In the genomic region with DNA sequence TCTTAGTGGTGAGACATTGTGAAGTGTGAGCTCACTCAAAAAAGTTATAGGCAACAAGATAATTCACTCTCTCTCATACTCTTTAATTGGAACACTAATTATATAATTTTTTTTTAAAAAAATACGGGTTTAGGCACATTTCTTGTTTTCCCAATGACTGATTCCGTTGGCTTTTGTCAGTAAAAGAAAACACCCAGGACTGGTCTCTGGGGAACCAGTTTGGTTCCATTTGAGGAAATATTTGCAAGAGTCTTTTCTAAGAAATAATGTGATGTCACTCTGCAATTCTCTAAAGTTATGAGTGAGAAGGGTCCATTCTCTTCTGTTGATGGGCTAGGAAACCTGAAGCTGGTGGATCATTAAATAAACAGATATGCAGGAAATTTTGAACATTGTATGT, we compare ENCODE assay signal across 21 mouse cellular contexts.
"Had no signal": no experiment of that assay in that cellular context is flagged by ENCODE, and none has a peak within 500 bp of the region (broad histone marks: within the 10 kb centered on the region; RNA-seq: fewer than 3 reads in every experiment).

No protein-coding gene starts in this region.

- H3K27ac ChIP-seq: heart, embryonic 10.5 days; hindbrain, embryonic 10.5 days; hindbrain, embryonic 12.5 days; hindbrain, embryonic 14.5 days; intestine, embryonic 15.5 days; layer of hippocampus, adult 2 months; left cerebral cortex, adult 2 months; limb, embryonic 13.5 days; limb, embryonic 15.5 days; liver, embryonic 12.5 days; liver, embryonic 14.5 days had no signal

- H3K9me3 ChIP-seq: heart, embryonic 10.5 days; heart, embryonic 12.5 days; hindbrain, embryonic 10.5 days; hindbrain, embryonic 12.5 days; intestine, embryonic 15.5 days; limb, embryonic 13.5 days; limb, embryonic 15.5 days; liver, embryonic 12.5 days had no signal

- H3K36me3 ChIP-seq: heart, embryonic 10.5 days; hindbrain, embryonic 10.5 days; hindbrain, embryonic 12.5 days; intestine, embryonic 15.5 days; limb, embryonic 15.5 days; liver, embryonic 12.5 days had no signal

- H3K4me3 ChIP-seq: heart, embryonic 10.5 days; heart, embryonic 12.5 days; hindbrain, embryonic 10.5 days; hindbrain, embryonic 12.5 days; intestine, embryonic 15.5 days; layer of hippocampus, adult 2 months; left cerebral cortex, adult 2 months; limb, embryonic 13.5 days; limb, embryonic 15.5 days; liver, embryonic 12.5 days had no signal

- H3K27me3 ChIP-seq: heart, embryonic 12.5 days; hindbrain, embryonic 12.5 days; intestine, embryonic 15.5 days; limb, embryonic 13.5 days; limb, embryonic 15.5 days; liver, embryonic 12.5 days had no signal

- DNase-seq: gastrocnemius, postnatal 14 days; gastrocnemius, postnatal 36 days; heart, postnatal 10 days; heart, postnatal 4 days; kidney, adult 18-20 months; kidney, adult 8-10 months; kidney, postnatal 10 days; kidney, postnatal 25 days; kidney, postnatal 4 days had no signal

- H3K4me1 ChIP-seq: intestine, embryonic 15.5 days; liver, embryonic 12.5 days had no signal
